Mouse (Mus musculus): ENCODE measurements around the gene Ppm1m. TPM values are rescaled to one million over a fixed set of nuclear protein-coding genes. Genes with fewer than 3 reads are reported as not detected.

Gene Ppm1m
- polyA plus RNA-seq, 1 experiment from 2014 or later = 30.3 TPM

- ATAC-seq (ENCODE audit: insufficient read depth, low FRiP score, low TSS enrichment) = no peak
- no peak overlapping the region for H3K9ac ChIP-seq (ENCODE audit: low read length)
- no peak overlapping the region for H3K27ac ChIP-seq (ENCODE audit: low read depth, low read length)
Observed at GRCm38 (mm10) chr9:106154106-106154505, 45.4 kb downstream of the Ppm1m start.

GRCm38 (mm10) chr9:106149399-106149754, 50.2 kb downstream of the Ppm1m start:
- DNase-seq (ENCODE audit: low spot score) (no peak), ATAC-seq (ENCODE audit: insufficient read depth, low FRiP score, low TSS enrichment) (no peak)
- H3K4me3 ChIP-seq (ENCODE audit: low read depth, low read length) = peak overlapping the region; percentile 70
- H3K27me3 ChIP-seq (ENCODE audit: control insufficient read depth, insufficient read depth, low read length) = 0 out of 2 replicates have a peak, but pooled peaks cover 13% of the 10 kb centered on the region
- no peaks in the 10 kb centered on the region for H3K36me3 ChIP-seq (ENCODE audit: control insufficient read depth, insufficient read depth, low read length)
- peak overlapping the region; percentile 94 for H3K9ac ChIP-seq (ENCODE audit: low read length)
- peaks cover 7% of the 10 kb centered on the region; the same call in 1 of the 2 replicates for H3K4me1 ChIP-seq (ENCODE audit: control insufficient read depth, insufficient read depth, low read length)
- no peaks in the 10 kb centered on the region for H3K9me3 ChIP-seq (ENCODE audit: control insufficient read depth, low read length)
- no peak overlapping the region for H3K27ac ChIP-seq (ENCODE audit: low read depth, low read length)
- H3K4me2 ChIP-seq (ENCODE audit: low read depth) = peak overlapping the region; percentile 74
- 20% methylated on average over 10 of the region's 10 CpGs for WGBS

More at GRCm38 (mm10) chr9:106154106-106154505, 45.4 kb downstream of the Ppm1m start:
- Histone ChIP-seq H3K9me3 (ENCODE audit: control insufficient read depth, low read length) (no peaks in the 10 kb centered on the region), H3K27me3 (ENCODE audit: control insufficient read depth, insufficient read depth, low read length) (0 out of 2 replicates have a peak, but pooled peaks cover 9% of the 10 kb centered on the region), H3K4me3 (ENCODE audit: low read depth, low read length) (no peak overlapping the region), H3K4me1 (ENCODE audit: control insufficient read depth, insufficient read depth, low read length) (peaks cover 3% of the 10 kb centered on the region; the same call in 1 of the 2 replicates), H3K36me3 (ENCODE audit: control insufficient read depth, insufficient read depth, low read length) (no peaks in the 10 kb centered on the region), H3K4me2 (ENCODE audit: low read depth) (no peak overlapping the region)
- 92% methylated on average over 9 of the region's 9 CpGs for WGBS
- no peak for DNase-seq (ENCODE audit: low spot score)

- no peaks in the 10 kb centered on the region for H3K36me3 ChIP-seq (ENCODE audit: control insufficient read depth, insufficient read depth, low read length)
- peak; percentile 79 for ATAC-seq (ENCODE audit: insufficient read depth, low FRiP score, low TSS enrichment)
- peak overlapping the region; percentile 74 for H3K4me2 ChIP-seq (ENCODE audit: low read depth)
- peaks cover 7% of the 10 kb centered on the region; the same call in 1 of the 2 replicates for H3K4me1 ChIP-seq (ENCODE audit: control insufficient read depth, insufficient read depth, low read length)
- peak overlapping the region; percentile 70 for H3K4me3 ChIP-seq (ENCODE audit: low read depth, low read length)
- peak; percentile 80 for DNase-seq (ENCODE audit: low spot score)
- under 1% methylated on average over 35 of the region's 36 CpGs for WGBS
- 0 out of 2 replicates have a peak, but pooled peaks cover 13% of the 10 kb centered on the region for H3K27me3 ChIP-seq (ENCODE audit: control insufficient read depth, insufficient read depth, low read length)
- no peaks in the 10 kb centered on the region for H3K9me3 ChIP-seq (ENCODE audit: control insufficient read depth, low read length)
- peak overlapping the region; percentile 79 for H3K27ac ChIP-seq (ENCODE audit: low read depth, low read length)
- peak overlapping the region; percentile 94 for H3K9ac ChIP-seq (ENCODE audit: low read length)
Observed at GRCm38 (mm10) chr9:106148541-106149398, 50.8 kb downstream of the Ppm1m start.

GRCm38 (mm10) chr9:106147851-106148431, 51.6 kb downstream of the Ppm1m start:
- Histone ChIP-seq H3K9ac (ENCODE audit: low read length) (peak overlapping the region; percentile 94), H3K27ac (ENCODE audit: low read depth, low read length) (peak overlapping the region; percentile 79), H3K4me2 (ENCODE audit: low read depth) (peak overlapping the region; percentile 74), H3K4me1 (ENCODE audit: control insufficient read depth, insufficient read depth, low read length) (peaks cover 7% of the 10 kb centered on the region; the same call in 1 of the 2 replicates), H3K27me3 (ENCODE audit: control insufficient read depth, insufficient read depth, low read length) (0 out of 2 replicates have a peak, but pooled peaks cover 13% of the 10 kb centered on the region), H3K4me3 (ENCODE audit: low read depth, low read length) (peak overlapping the region; percentile 70), H3K36me3 (ENCODE audit: control insufficient read depth, insufficient read depth, low read length) (no peaks in the 10 kb centered on the region), H3K9me3 (ENCODE audit: control insufficient read depth, low read length) (no peaks in the 10 kb centered on the region)
- under 1% methylated on average over 10 of the region's 10 CpGs for WGBS
- DNase-seq (ENCODE audit: low spot score) (peak; percentile 61), ATAC-seq (ENCODE audit: insufficient read depth, low FRiP score, low TSS enrichment) (peak; percentile 78)

- peak overlapping the region; percentile 94 for H3K9ac ChIP-seq (ENCODE audit: low read length)
- H3K4me1 ChIP-seq (ENCODE audit: control insufficient read depth, insufficient read depth, low read length) = peaks cover 7% of the 10 kb centered on the region; the same call in 1 of the 2 replicates
- 41% methylated on average over 5 of the region's 5 CpGs for WGBS
- 0 out of 2 replicates have a peak, but pooled peaks cover 13% of the 10 kb centered on the region for H3K27me3 ChIP-seq (ENCODE audit: control insufficient read depth, insufficient read depth, low read length)
- DNase-seq (ENCODE audit: low spot score) (no peak), ATAC-seq (ENCODE audit: insufficient read depth, low FRiP score, low TSS enrichment) (no peak)
- H3K4me3 ChIP-seq (ENCODE audit: low read depth, low read length) = peak overlapping the region; percentile 70
- H3K27ac ChIP-seq (ENCODE audit: low read depth, low read length) = 0 out of 2 replicates have a peak overlapping the region, but pooled peaks have one; percentile 27
- no peaks in the 10 kb centered on the region for H3K36me3 ChIP-seq (ENCODE audit: control insufficient read depth, insufficient read depth, low read length)
- H3K4me2 ChIP-seq (ENCODE audit: low read depth) = peak overlapping the region; percentile 74; the same call in 1 of the 2 replicates
- H3K9me3 ChIP-seq (ENCODE audit: control insufficient read depth, low read length) = no peaks in the 10 kb centered on the region
Observed at GRCm38 (mm10) chr9:106147281-106147680, 52.3 kb downstream of the Ppm1m start.

- no peaks in the 10 kb centered on the region for H3K9me3 ChIP-seq (ENCODE audit: control insufficient read depth, low read length)
- DNase-seq (ENCODE audit: low spot score) = no peak
- H3K27me3 ChIP-seq (ENCODE audit: control insufficient read depth, insufficient read depth, low read length) = 0 out of 2 replicates have a peak, but pooled peaks cover 13% of the 10 kb centered on the region
- no peak for ATAC-seq (ENCODE audit: insufficient read depth, low FRiP score, low TSS enrichment)
- no peak overlapping the region for H3K4me3 ChIP-seq (ENCODE audit: low read depth, low read length)
- no peaks in the 10 kb centered on the region for H3K36me3 ChIP-seq (ENCODE audit: control insufficient read depth, insufficient read depth, low read length)
- no peak overlapping the region for H3K27ac ChIP-seq (ENCODE audit: low read depth, low read length)
- no peak overlapping the region for H3K9ac ChIP-seq (ENCODE audit: low read length)
- 88% methylated on average over 2 of the region's 2 CpGs for WGBS
- no peak overlapping the region for H3K4me2 ChIP-seq (ENCODE audit: low read depth)
- peaks cover 7% of the 10 kb centered on the region; the same call in 1 of the 2 replicates for H3K4me1 ChIP-seq (ENCODE audit: control insufficient read depth, insufficient read depth, low read length)
Observed at GRCm38 (mm10) chr9:106145582-106145981, 54.0 kb downstream of the Ppm1m start.

MicroRNAs encoded within 50 kb of the gene (microRNA counts, 519-probe panel; counts per million panel counts)
- microRNA mmu-let-7g = 5,514 counts per million, percentile 93 among the panel's probes with 10 or more counts

Small RNA genes within 50 kb of the gene (microRNA-seq; reads per million reads assigned to microRNA genes)
- 97.6 reads per million, percentile 50 among the genes with 10 or more reads in this experiment for gene Mir135a-1
- 9,851 reads per million, percentile 96 among the genes with 10 or more reads in this experiment for gene Mirlet7g

Other genes starting within 250 kb of the Ppm1m start
- 0.09 TPM in 1 of 2 replicates, not detected in the other for gene Col6a5, start 239.1 kb downstream of the Ppm1m start, polyA plus RNA-seq (2014; fragmentation: Nextera tagmentation; extraction: Ambion mirVana)
- 0.13 and 0.14 TPM in 2 replicates for gene Col6a4, start 103.0 kb downstream of the Ppm1m start, polyA plus RNA-seq (2014; fragmentation: Nextera tagmentation; extraction: Ambion mirVana)
- 3.1 and 3.4 TPM in 2 replicates for gene Glyctk, start 41.6 kb downstream of the Ppm1m start, polyA plus RNA-seq (2014; fragmentation: Nextera tagmentation; extraction: Ambion mirVana)
- 25.2 and 26.2 TPM in 2 replicates for gene Wdr82, start 28.8 kb downstream of the Ppm1m start, polyA plus RNA-seq (2014; fragmentation: Nextera tagmentation; extraction: Ambion mirVana)
- gene Twf2, start 3.4 kb upstream of the Ppm1m start, polyA plus RNA-seq (2014; fragmentation: Nextera tagmentation; extraction: Ambion mirVana) = 62.1 and 63.9 TPM in 2 replicates
- 0.07 TPM in 1 of 2 replicates, not detected in the other for gene Tlr9, start 22.9 kb upstream of the Ppm1m start, polyA plus RNA-seq (2014; fragmentation: Nextera tagmentation; extraction: Ambion mirVana)
- gene Alas1, start 48.9 kb upstream of the Ppm1m start, polyA plus RNA-seq (2014; fragmentation: Nextera tagmentation; extraction: Ambion mirVana) = 89.5 and 89.8 TPM in 2 replicates
- 23.7 and 26.6 TPM in 2 replicates for gene Poc1a, start 81.3 kb upstream of the Ppm1m start, polyA plus RNA-seq (2014; fragmentation: Nextera tagmentation; extraction: Ambion mirVana)
- gene Dusp7, start 168.9 kb upstream of the Ppm1m start, polyA plus RNA-seq (2014; fragmentation: Nextera tagmentation; extraction: Ambion mirVana) = 28.1 and 28.7 TPM in 2 replicates
- gene Rpl29, start 229.7 kb upstream of the Ppm1m start, polyA plus RNA-seq (2014; fragmentation: Nextera tagmentation; extraction: Ambion mirVana) = 844 and 856 TPM in 2 replicates
- gene Acy1, start 238.6 kb upstream of the Ppm1m start, polyA plus RNA-seq (2014; fragmentation: Nextera tagmentation; extraction: Ambion mirVana) = 32.1 and 33.4 TPM in 2 replicates
- 7.3 and 7.5 TPM in 2 replicates for gene Abhd14b, start 247.7 kb upstream of the Ppm1m start, polyA plus RNA-seq (2014; fragmentation: Nextera tagmentation; extraction: Ambion mirVana)
- gene Abhd14a, start 247.9 kb upstream of the Ppm1m start, polyA plus RNA-seq (2014; fragmentation: Nextera tagmentation; extraction: Ambion mirVana) = 33.9 and 38.6 TPM in 2 replicates

Measured in neural tube, embryonic 11.5 days (tissue).